Mouse (Mus musculus) thymus, adult 18-20 months (tissue): ENCODE measurements around the gene Arhgef10l.
A peak's percentile ranks its signal among the peaks of the same experiment; 100 is the strongest.
"Not testable (repeated sequence)": the region's sequence is repeated elsewhere in the genome, so short reads cannot be mapped to it uniquely, and the experiment has no call there.

Experiments
- DNase-seq, 2 experiments: peaks; one replicate each; pipeline ENCODE4 v3.0.0; 2022; ENCODE audit warnings: mixed read lengths in 2 of 2

The Arhgef10l gene

DNA sequence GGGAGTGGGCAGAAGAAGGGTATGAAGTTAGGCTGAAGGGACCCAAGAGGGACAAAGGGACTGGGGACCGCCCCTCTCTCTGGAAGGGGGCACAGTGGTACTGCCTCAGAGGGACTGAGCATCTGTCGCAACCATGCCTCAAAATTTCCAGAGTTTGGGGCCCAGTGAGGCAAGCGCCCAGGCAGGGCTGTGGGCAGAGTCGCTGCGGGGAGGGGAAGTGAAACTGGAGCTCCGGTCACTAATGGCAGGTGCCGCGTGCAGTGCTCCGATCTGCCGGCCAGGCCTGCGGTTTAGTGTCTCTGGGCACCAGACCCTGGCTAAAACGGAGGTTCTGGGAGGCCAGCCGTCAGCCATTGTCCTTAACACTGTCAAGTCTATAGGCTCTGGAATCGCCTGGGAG lies 99.0 kb downstream of the Arhgef10l start:
- DNase-seq, result no peak

GRCm38 (mm10) chr4:140564459-140564858 lies 101.4 kb downstream of the Arhgef10l start:
- DNase-seq, result not testable (repeated sequence)

- no peak for DNase-seq
These were observed 103.2 kb downstream of the Arhgef10l start for GRCm38 (mm10) chr4:140562461-140563178.

DNA sequence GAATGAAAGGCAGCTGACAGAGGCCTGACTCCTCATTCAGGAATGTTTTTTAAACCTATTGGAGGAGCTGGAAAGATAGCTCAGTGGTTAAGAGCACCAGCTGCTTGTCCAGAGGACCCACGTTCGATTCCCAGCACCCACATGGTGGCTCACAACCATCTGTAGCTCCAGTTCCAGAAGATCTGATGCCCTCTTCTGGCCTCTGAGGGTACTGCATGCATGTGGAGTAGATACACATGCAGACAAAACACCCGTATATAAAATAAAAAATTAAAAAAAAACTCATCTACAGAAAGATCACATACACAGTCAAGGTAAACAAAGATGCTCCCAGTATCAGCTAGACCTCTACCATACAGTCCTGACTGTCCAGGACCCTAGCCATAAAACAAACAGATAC lies 104.1 kb downstream of the Arhgef10l start:
- no peak for DNase-seq

DNA sequence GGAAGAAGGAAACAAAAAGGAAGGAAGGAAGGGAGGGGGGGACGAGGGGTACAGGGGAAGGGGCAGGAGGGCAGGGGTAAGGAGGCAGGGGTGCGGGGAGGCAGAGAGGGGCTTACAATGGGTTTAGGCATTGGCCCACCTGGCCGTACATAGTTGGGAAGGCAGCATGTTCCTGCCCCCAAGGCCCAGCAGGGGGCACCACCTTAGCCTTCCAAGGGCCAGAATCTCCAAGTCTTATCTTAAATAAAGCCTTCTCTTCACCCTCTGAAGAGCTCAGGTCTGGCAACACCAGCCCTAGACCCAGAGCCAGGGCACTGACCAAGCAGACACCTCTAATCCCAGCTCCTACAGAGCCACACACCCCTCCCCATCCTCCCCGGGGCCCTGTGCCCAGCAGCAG lies 106.0 kb downstream of the Arhgef10l start:
- DNase-seq, result no peak

DNA sequence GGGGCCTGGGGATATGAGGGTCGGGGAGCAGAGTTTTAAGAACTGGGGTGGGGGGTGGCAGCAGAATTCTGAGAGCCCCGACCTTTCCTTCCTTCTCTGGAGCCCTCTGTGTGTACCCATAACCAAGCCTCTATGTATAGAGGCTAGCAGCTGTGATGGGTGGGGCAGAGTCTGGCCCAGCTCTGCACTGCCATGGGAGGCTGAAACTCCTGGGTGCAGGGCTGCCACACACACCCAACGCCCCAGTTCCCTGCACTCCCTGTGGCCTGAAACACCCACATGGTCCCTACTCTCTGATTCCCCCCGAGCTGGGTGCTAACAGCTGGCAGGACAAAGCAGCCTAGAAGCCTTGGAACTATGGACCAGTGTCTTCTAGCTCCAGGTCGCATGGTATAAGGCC lies 107.6 kb downstream of the Arhgef10l start:
- DNase-seq, result no peak

GRCm38 (mm10) chr4:140556561-140556960 lies 109.3 kb downstream of the Arhgef10l start:
- no peak for DNase-seq

- peak in 1 of 2 experiments; percentile 32 for DNase-seq
These were observed 110.5 kb downstream of the Arhgef10l start for GRCm38 (mm10) chr4:140555273-140555672.

GRCm38 (mm10) chr4:140554552-140554951 lies 111.3 kb downstream of the Arhgef10l start:
- DNase-seq, result no peak

DNA sequence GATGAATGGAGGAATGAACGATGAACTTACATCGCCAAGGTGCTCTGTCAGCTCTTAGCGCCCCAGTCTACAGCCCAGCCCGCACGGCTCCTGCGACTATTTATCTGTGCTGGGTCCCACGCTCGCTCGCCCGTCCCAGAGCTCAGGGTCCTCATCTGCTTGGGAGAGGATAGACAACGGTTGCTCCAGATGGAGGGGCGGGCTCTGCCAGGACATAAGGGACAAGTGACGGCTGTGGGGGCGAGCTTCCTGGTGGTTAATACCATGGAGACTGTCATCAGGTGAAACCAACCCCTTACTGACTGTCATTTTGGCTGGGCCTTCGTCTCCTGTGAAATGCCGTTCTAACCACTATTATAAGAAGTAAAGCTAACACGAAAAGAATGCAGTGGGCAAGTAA lies 114.0 kb downstream of the Arhgef10l start:
- no peak for DNase-seq

DNA sequence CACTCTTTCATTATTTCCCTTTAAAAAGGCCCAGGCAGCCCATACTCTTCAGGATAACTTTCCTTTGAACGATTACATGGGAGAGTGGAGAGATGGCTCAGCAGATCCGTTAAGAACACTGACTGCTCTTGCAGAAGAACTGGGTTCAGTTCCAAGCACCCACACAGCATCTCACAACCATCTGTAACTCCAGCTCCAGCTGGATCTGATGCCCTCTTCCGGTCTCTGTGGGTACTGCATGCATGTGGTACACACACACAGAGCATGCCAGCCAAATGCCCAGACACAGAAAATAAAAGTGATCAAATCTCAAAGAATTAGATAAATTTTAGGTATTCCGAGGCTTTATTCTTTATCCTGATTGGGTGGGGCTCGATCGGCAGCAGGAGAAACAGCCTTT lies 115.1 kb downstream of the Arhgef10l start:
- DNase-seq, result no peak

DNA sequence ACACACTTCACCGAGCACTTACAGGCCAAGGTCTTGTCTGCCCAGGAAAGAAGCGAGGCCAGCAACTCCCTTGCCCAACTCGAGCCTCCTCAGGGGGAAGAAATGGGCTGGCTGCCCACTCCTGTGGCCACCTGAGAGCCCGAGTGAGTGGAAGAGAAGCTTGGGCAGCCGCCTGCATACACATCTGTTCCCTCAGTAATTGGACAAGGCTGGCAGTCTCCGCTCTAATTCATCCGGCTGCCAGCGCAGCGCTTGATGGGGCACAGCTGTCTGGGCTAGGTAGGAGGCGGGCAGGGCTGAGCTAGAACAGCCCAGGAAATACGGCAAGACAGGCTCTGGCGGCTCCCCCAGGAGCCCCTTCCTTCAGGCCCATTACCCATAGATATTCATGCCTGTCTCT lies 115.8 kb downstream of the Arhgef10l start:
- no peak for DNase-seq

- no peak for DNase-seq
These were observed 118.3 kb downstream of the Arhgef10l start for GRCm38 (mm10) chr4:140547488-140547887.

DNA sequence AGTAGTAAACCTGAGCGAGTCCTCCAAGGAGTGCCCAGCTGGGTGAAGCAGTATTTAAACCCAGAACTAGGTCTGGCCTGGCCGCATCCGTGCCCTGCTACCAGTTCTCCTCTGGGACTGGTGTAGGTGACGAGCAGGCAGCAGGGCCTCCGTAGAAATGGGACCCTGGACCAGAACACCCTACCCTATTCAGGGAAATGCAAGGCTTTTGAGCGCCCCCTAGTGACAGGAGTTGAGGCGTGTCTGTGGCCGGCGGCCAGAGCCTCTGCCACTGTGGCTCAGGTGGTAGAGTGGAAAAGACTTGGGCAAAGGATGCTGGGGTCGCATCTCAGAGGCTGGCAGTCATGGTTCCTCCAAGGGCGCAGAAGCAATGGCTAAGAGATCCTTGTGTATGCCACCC lies 126.7 kb downstream of the Arhgef10l start:
- DNase-seq, result no peak

GRCm38 (mm10) chr4:140537561-140538021 lies 128.2 kb downstream of the Arhgef10l start:
- DNase-seq, result no peak

GRCm38 (mm10) chr4:140535323-140535722 lies 130.5 kb downstream of the Arhgef10l start:
- DNase-seq, result no peak

DNA sequence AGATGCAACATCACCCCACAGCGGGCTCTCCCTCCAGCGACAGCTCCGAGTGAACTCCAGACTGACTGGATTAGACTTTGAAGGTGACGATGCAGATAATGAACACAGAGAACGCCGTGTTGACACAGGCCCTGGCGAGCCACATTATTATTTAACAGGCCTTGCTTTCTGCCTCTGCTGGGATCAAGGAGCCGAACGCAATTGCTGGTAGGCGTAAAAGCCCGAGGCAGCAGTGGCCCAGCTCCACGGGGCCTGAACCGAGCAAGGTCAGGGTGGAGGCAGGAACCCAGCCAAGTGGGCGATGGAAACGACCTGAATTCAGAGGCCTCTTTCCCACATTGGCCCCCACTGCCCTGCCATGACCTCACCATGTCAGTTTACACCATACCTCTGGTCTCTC lies 133.5 kb downstream of the Arhgef10l start:
- DNase-seq, result no peak

DNA sequence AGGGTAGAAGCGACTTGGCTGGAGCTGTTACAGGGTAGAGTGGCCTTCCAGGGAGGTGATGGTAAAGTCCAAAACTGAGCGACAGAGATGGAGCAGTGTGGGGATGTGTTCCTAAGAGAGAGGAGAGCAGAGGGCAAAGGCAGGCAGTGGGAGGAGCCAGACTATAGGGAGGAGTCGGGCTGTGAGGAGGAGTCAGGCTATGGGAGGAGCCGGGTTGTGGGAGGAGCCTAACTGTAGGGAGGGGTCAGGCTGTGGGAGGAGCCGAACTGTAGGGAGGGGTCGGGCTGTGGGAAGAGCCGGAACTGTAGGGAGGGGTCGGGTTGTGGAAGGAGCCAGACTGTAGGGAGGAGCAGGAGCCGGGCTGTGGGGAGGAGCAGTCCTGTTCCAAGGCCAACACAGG lies 134.8 kb downstream of the Arhgef10l start:
- DNase-seq, result no peak

DNA sequence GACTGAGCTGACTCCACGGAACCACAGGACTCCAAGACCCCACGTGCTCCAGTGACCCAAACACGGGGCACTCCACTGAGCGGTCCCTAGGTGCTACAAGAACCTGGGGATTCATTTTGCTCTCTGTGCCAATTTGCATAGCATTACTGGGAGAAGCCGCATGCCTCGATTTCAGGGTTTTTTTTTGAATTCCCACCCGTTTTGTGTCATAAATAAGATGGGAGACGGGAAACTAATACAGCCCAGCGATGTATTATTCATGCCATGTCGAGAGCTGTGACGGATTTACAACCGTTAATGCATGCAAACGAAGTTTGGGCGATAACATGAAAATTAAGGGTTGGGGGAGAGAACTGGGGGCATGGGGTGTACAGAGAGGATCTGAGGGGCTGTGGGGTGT lies 136.1 kb downstream of the Arhgef10l start:
- no peak for DNase-seq

DNA sequence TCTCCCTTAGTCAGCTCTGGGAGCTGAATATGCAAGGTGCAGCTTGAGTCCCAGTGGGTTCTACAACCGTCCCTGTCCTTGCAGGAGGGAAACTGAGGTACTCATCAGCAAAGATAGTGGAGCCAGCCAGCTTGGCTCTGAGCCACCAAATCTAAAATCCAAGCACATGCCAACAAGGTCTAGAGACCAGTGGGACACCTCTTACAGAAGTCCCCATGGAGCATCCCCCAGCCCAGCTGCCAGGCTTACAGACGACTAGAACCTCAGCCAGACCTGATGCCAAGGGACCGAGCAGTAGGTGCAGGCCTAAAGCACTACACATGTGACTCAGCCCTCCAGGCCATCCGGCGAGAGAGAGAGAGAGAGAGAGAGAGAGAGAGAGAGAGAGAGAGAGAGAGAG lies 137.4 kb downstream of the Arhgef10l start:
- no peak for DNase-seq

DNA sequence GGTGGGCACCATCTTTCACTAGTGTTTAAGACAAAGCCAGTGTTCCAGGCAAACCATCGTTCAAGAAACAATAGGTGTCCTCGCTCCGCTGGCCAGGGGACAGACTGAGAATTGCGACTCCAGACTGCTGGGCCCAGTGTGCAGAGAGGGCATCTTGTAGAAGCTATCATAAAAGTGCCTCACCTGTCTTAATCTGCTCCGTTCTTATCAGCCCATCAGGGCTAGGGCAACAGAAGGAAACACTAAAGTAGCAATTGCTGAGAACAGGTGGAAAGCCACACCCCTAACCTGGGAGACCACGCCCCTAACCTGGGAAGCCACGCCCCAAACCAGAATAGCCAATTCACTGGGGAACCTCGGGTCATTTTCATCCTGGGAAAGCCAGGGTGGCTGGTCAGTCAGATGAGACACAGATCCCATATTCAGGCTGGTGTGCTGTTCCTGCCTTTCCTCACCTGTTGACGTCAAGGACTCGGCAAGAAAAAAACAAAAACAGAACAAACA lies 140.1 kb downstream of the Arhgef10l start:
- no peak for DNase-seq

DNA sequence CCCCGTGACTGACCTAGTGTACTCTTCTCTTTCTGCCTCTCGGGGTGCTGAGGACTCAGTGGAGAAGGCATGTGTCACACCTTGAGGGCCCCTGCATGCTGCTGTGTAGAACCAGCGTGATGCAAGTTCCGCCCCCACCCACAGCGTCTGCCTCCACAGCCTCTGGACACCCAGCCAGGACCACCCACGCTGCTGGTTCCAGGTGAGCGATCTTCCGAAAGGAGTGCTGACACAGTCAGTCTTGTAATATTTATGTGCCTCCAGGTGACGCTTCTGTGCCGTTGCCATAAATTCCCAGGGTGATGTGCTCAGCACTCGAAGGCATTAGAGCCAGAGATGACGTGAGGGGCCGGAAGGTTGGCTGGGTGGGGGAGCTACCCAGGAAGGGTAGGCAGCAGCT lies 140.9 kb downstream of the Arhgef10l start:
- DNase-seq, result no peak

GRCm38 (mm10) chr4:140522873-140523272 lies 142.9 kb downstream of the Arhgef10l start:
- DNase-seq, result no peak

GRCm38 (mm10) chr4:140520719-140521118 lies 145.1 kb downstream of the Arhgef10l start:
- no peak for DNase-seq

- DNase-seq, result no peak
These were observed 152.0 kb downstream of the Arhgef10l start for GRCm38 (mm10) chr4:140513797-140514196.
